Mouse (Mus musculus) kidney, adult 11 months (tissue): ENCODE results near the gene Zswim8.
"Not testable (repeated sequence)": the region's sequence is repeated elsewhere in the genome, so short reads cannot be mapped to it uniquely, and the experiment has no call there.

Experiments
- DNase-seq: peaks from one replicate; pipeline ENCODE4 v3.0.0; 2022

The Zswim8 gene

GRCm38 (mm10) chr14:20694185-20694883, 13.0 kb upstream of the Zswim8 start:
- DNase-seq = no peak

DNA sequence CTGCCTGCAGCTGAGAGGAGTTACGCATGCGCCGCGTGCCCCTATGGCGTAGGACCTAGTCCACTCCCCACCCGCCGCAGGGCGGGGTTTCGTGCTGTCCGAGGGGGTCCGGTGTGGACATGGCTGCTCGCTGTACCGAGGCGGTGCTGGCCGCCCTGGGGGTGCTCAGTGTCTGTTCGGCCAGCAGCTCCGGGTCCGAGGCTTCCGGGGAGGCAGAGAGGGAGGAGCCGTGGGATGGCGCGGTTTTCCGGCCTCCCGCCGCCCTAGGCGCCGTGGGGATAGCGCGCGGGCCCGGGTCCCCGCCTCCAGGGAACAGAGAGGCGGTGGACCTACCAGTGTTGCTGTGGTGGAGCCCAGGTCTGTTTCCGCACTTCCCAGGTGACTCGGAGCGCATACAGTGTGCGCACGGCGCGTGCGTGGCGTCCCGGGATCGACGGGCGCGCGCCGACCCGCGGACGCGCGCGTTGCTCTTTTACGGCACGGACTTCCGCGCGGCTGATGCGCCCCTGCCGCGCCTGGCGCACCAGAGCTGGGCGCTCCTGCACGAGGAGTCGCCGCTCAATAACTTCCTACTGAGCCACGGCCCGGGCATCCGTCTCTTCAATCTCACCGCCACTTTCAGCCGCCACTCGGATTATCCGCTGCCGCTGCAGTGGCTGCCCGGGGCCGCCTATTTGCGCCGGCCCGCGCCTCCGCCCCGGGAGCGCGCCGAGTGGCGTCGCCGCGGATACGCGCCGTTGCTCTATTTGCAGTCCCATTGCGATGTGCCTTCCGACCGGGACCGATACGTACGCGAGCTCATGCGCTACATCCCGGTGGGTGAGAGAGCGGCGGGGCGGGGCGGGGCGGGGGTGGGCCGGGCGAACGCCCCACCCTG, 12.2 kb upstream of the Zswim8 start, which contains the start of gene Fut11:
Gene Fut11, plus strand, starts transcription at position 85 of the 877 bp plus-strand sequence.
- peak; percentile 75 for DNase-seq

DNA sequence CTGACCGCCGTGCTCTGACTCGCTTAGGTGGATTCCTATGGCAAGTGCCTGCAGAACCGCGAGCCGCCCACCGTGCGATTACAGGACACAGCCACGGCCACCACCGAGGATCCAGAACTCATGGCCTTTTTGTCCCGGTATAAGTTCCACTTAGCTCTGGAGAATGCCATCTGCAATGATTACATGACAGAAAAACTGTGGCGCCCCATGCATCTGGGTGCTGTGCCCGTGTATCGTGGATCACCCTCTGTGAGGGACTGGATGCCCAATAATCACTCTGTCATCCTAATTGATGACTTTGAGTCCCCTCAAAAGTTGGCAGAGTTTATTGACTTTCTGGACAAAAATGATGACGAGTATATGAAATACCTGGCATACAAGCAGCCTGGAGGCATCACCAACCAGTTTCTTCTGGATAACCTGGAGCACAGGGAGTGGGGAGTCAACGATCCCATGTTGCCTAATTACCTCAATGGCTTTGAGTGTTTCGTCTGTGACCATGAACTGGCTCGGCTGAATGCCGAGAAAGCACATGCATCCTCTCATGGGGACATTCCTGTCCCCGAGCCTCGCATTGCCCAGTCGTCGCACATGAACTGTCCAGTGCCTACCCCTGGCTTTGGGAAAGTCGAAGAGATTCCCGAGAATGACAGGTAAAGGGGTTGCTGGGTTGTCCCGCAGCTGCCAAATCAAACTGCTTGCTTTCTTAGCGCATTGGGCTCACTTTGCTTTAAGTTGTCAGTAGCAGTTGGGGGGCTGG, 11.4 kb upstream of the Zswim8 start:
- DNase-seq = no peak

GRCm38 (mm10) chr14:20696986-20697385, 10.4 kb upstream of the Zswim8 start:
- DNase-seq = no peak

- DNase-seq = no peak
These were observed 8.8 kb upstream of the Zswim8 start for GRCm38 (mm10) chr14:20698515-20698914.

GRCm38 (mm10) chr14:20700362-20700761, 7.0 kb upstream of the Zswim8 start:
- no peak for DNase-seq

DNA sequence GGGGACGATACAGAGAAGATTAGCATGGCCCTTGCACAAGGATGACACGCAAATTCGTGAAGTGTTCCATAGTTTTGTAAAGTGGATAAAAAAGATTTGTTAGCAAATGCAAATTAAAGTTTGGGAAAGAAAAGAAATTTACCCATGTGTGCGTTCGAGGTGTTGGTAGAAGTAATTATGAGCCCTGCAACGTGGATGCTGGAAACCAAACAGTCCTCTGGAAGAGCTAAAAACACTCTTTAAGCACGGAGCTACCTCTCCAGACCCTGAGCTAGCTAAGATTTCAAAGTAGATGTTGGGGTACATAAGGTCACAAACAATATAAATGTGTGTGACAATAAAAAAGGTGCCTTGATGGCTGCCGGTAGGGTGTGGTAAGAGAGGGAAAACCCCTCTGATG, 5.8 kb upstream of the Zswim8 start:
- DNase-seq = no peak

GRCm38 (mm10) chr14:20702096-20702740, 5.1 kb upstream of the Zswim8 start:
- DNase-seq = no peak

GRCm38 (mm10) chr14:20702741-20703381, 4.5 kb upstream of the Zswim8 start, which contains the start of gene Chchd1:
Gene Chchd1, plus strand, starts transcription at chr14:20703006.
- peak; percentile 87 for DNase-seq

GRCm38 (mm10) chr14:20703461-20703860, 3.9 kb upstream of the Zswim8 start:
- not testable (repeated sequence) for DNase-seq

GRCm38 (mm10) chr14:20708239-20708638, 887 bp downstream of the Zswim8 start:
- no peak for DNase-seq

GRCm38 (mm10) chr14:20713832-20714231, 6.5 kb downstream of the Zswim8 start:
- no peak for DNase-seq

- DNase-seq = no peak
These were observed 11.1 kb downstream of the Zswim8 start for GRCm38 (mm10) chr14:20718443-20718842.

DNA sequence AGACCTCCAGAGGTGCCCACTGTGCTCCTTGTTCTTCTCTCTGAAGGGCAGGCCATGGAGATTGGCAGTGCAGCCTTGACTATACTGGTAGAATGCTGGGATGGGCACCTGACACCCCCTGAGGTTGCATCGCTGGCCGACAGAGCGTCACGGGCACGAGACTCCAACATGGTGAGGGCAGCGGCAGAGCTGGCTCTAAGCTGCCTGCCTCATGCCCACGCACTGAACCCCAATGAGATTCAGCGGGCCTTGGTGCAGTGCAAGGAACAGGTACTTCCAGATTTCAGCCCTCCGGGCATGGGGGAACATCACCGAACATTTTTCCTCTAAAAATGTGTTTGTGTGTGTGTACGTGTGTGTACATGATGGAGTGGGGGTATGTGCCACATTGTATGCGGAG, 12.4 kb downstream of the Zswim8 start:
- no peak for DNase-seq

DNA sequence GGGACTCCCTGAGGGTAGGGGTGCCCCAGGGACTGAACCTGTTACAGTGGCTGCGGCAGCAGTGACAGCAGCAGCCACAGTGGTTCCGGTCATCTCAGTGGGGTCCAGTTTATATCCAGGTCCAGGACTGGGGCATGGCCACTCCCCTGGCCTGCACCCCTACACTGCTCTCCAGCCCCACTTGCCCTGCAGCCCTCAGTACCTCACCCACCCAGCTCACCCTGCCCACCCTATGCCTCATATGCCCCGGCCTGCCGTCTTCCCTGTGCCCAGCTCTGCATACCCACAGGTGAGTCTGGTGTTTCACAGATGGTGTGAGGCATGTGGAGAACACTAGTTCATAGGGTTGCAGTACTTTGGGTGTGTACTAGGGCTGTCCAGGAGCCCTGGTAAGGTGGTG, 14.0 kb downstream of the Zswim8 start:
- no peak for DNase-seq

DNA sequence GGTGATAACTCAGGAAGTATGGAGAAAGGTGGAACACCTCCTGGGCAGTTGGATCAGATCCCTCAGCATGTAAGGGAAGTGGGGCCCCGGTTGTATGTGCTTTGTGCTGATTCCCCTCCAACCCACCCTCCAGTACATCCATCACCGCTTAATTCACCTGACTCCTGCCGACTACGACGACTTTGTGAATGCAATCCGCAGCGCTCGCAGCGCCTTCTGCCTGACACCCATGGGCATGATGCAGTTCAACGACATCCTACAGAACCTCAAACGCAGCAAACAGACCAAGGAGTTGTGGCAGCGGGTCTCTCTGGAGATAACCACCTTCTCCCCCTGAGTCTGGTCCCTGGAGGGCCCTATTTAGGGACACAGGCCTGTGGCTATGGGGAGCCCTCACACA, 15.7 kb downstream of the Zswim8 start:
- DNase-seq = no peak

- DNase-seq = peak; percentile 33
These were observed 16.7 kb downstream of the Zswim8 start for GRCm38 (mm10) chr14:20724043-20724442.

DNA sequence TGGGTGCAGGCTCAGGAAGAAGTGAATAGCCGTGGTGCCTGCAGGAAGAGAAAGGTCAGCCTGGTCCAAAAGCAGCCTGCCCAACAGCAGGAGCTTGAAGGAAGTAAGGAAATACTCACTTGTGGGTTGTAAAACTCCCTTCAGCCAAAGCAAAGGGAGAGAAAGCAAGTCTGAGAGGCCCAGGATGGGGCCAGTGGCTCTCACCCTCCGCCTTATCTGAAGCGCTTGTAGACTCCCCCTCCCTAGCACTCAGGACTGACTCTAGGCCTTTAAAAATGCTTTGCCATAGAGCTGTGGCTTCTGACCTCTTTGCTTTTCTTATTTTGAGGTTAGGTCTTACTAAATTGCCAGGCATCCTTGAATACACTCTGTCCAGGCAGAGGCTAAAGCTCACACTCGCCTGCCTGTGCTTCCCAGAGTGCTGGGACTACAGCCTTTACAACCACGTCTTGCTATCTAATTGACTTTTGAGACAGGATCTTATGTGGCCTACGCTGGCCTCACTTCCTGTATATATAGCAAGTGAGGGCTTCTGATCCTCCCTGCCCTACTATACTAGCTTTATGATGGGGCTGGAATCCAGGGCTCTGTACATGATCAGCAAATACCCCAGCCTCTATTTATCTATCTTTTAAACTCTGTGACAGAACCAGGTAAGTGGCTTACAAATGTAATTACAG, 18.4 kb downstream of the Zswim8 start:
- no peak for DNase-seq

GRCm38 (mm10) chr14:20729871-20730270, 22.5 kb downstream of the Zswim8 start:
- no peak for DNase-seq

- DNase-seq = no peak
These were observed 23.7 kb downstream of the Zswim8 start for GRCm38 (mm10) chr14:20730853-20731602.
